Mouse (Mus musculus) monocyte, adult 2 months (primary cell): Measurements from ENCODE around the gene Ttll6.

Source experiments
- DNase-seq, 2 experiments: peaks; one replicate each; pipeline ENCODE4 v3.0.0; 2022; ENCODE audit warnings: low spot score in 2 of 2, low read depth in 1 of 2

Ttll6 gene

DNA sequence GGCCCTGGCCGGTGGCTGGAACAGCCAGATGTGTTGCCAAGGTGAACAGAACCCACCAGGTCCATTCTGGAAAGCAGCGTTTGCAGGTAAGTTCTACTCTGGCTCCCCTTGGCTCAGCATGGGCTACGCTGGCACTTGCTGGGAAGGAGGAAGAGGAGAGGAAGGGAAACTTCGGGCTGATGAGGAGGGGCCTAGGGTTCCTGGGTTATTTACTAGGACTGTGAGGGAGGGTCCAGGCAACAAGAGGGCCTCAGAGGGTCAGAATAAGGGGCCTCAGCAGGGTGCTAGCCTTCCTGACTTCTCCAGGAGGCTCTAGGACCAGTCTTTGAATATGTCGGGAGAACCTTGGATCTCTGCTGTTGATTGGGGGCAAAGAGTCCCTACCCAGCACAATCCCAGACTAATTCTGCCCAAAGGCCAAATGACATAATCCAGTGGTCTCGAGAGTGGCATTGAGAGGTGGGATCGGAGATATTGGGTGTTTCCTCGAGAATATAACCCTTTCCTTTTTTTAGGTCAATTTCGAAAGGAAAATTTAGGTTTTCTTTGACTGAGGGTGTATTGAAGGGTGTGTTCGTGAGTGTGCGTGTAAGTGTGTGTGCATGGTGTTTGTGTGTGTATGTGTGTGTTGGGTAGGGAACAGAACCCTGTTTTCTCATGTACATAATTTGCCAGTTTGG, 61.5 kb downstream of the Ttll6 start:
- no peak for DNase-seq

DNA sequence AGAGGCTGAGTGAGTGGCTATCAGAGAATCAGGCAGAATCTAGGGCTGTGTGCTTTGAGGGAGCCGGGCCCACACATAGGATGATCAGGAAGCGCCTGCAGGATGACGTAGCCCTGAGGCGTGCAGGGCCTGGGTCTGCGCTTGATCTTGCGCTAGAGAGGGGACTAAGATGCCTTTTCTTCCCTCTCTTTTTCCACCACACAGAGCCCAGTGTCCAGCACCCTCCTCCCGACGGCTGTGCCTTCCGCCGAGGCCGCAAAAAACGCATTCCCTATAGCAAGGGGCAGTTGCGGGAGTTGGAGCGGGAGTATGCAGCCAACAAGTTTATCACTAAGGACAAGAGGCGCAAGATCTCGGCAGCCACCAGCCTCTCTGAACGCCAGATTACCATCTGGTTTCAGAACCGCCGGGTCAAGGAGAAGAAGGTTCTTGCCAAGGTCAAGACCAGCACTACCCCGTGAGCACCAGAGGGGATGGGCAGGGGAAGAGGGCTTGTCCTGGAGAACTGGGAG, 62.2 kb downstream of the Ttll6 start:
- DNase-seq: no peak

DNA sequence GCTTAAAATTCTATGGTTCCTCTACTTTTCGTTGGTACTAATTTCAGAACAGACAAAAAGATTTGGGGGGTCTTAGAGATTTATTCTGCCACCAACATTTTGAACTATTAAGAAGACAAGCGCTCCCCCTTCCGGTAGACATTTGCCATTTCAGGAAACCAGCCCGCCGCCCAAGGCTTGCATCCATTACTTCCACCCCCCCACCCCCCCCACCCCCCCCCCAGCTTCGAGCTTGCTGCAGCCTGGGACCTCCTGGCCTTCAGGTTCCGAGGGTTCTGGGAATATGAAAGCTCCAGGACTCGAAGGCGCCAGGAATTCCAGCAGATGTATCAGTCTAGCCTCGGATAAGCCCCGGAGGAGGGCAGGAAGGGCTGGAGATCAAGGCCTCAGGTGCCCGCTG, 65.1 kb downstream of the Ttll6 start:
- no peak for DNase-seq

DNA sequence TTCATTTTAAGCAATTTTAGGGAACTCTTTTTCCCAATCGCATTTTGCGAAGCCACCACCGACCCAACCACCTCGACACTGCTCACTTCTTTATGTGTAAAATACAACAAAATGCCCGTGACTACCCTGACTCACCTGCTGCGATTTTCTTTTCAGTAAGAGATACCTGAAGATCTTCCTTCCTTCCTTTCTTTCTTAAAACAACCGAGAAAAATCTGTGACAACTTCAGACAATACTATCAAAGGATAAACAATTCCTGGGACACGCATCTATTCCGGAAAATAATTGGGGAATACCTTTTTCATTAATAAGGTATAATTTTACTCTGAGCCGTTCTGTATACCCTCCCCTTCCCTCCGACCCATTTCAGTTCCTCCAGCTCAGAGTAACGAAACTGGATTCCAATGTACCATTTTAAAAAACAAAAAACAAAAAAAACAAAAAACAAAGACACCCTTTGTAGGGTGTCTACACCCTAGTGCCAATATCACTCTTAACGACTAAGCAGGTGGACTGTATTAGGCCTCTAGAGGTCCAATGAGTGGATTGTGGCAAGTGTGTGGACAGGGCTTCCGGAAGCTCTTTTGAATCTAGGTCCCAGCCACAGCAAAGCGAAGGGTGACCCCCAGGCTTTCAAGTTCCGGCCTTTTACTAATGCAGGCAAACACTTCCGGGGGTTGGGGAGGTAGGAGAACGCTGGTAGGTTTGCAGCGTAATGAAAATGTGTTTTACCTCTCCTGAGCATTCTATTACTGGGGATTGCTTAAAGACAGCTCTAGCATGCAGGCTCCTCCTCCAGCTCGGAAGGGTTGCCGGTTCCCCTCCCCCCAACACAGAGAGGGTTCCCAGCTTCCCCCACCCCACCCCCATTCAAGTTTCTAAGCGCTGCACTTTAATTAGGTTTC, 65.8 kb downstream of the Ttll6 start:
- DNase-seq: no peak

DNA sequence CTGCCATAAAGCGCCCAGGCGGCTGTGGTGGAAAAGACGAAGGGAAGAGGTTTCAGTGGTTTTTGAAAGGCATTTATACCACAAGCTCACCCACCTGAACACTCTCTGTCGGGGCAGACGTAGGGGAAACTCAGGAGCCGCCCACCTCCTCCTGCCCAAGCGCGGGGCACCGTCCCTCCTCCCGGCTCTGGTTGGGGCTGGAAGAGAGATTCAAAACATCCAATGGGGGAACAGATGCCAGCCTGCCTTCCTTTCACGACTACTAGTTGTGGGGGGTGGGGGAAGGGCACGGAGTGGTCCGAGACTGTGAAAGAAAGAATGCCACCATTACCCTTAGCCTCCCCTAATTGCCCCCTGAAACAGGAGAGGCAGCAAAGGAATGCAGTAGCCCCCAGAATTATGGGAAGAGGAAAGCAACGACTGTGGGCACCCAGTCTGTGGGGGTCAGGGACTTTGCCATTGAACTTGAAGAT, 66.6 kb downstream of the Ttll6 start:
- no peak for DNase-seq

DNA sequence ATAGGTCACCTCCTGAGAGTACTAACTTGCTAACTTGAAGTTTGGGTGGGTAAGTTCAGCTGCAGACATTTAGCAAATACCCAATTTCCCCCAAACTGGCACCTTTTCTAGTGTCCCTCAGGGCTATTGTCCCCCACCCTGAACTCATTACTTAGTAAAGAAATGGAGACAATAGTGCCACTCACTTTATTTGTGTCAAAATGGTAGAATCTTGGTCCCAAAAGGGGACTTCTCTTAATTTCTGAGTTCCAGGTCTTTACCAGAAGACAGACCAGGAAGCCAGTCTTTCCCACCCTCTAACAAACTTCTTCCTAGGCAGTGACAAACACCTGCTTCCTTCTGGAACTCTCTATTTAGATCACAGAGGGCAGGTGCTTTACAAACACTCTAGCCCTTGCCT, 68.2 kb downstream of the Ttll6 start:
- DNase-seq: no peak

DNA sequence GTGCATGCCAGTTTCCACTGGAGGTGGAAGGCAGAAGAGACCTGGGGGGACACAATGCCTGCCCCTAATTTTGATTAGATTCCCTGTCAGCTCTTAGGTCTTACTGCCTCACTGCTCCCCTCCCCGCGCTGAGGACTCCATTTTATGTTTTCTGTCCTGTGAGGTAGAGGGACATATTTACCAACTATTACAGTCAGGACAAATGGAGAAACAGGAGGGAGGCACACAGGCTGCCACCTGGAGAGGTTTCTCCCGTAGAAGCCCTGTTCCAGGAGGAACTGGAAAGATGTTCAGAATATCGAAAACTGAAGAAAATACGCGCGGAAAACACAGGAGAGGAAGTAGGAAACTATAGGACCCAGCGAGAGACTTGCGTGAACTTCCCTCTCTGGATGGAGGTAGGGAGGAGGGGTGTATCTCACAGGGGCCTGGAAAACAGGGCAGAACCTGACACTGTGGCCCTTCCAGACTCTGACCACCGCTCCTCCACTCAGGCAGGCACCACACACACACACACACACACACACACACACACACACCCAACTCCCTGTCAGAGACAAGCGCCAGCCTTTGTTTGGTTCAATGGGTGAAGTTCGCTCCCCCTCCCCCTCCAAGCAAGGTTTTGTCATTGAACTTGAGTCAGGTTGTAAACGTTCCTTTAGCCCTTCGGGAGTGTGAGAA, 69.0 kb downstream of the Ttll6 start:
- DNase-seq: no peak

DNA sequence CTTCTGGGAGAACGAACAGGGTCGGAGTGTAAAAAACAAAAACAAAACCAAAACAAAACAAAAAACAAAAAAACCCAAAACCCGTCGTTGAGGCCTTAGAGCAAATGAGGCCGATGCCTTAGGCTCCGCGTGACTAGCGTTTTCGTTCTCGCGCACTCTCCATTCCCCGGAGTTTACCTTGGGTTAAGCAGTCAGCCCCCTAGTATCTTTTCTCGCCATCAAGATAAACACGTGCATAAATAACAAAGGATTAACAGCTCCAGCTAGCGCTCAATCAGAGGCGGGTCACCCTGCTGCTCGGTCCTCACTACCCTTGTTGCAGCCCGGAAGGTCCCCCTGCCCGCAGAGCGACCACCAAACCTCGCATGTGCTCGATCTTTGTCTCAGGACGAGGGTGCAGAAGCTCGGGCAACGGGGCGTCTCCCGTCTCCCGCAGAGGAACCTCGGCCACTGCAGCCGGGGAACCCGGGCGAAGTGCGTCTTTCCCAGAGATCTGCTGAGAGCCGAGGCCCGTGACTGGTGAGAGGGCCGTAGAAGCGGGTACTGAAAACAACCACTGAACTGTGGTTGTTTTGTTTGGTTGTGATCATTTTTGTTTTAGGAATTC, 69.7 kb downstream of the Ttll6 start:
- DNase-seq: no peak

DNA sequence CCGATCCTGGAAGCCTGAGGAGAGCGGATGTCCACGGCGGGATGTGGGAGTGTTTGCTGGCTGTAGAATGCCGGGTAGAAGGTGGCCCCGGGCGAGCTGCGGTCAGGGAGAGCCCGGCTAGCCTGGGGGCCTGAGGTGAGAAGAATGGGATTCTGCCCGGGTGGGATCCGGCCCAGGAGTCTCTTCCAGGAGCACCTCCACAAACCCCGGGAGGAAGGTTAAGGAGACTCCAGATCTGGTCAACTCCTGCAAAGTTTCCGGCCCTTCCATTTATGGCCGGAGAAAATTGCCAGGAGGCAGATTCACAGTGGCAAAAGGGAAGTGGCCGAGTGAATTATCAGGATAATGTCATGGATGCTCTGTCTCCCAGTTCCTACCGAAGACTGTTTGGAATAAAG, 70.2 kb downstream of the Ttll6 start:
- no peak for DNase-seq

DNA sequence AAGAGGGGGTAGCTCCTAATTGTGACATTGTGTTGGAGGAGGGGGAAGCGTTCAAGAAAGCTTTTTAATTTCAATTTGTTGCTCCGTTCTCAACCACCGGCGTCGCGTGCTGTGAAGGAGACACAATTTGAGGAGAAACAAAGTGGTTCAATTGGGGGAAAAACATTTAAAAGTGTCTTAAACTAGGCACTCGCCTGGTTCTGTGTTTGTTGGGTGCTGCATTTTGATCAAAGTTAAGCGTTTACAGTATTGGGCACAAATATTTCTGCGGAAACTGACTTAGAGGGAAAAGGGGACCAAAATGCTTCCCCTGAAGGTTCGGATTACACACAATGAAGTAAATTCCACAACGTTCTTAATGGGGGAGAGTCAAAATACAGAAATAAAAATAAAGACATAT, 70.8 kb downstream of the Ttll6 start:
- no peak for DNase-seq

DNA sequence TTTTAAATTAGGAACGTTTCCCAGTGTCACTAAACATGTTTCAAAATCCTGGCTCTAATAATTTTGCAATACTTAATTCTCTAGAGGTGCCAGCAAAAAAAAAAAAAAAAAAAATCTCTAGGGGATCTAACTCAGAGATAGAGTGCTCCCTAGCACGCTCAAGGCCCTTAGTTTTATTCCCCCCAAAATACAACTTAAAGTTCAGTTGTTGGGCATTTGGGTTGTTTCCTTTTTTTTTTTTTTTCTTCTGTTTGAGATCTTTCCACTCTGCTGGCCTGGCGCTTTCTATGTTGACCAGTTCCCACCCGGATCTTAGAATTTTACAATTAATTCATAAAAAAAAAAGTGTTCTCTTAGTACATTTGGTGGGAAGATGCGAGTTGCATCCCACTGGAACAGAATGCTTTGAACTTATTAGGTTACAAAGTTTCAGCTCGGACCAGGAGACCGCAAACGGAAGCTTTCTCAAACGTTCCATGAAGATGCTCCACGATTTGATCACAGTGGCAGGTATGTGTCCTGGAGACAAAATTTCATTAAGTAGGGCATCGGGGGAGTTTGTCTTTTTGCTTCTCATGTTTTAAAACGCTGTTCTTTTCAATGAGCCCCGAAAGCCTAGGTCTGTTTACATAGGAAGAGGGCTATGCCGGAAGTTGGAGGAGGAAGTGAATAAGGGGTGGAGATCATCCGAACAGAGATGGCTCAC, 72.0 kb downstream of the Ttll6 start:
- DNase-seq: no peak
